Mouse (Mus musculus) lung, postnatal 14 days (tissue): ENCODE data around the gene Rgma.

Source experiments
- DNase-seq: peaks from one replicate; pipeline ENCODE4 v3.0.0; 2021

Rgma gene

DNA sequence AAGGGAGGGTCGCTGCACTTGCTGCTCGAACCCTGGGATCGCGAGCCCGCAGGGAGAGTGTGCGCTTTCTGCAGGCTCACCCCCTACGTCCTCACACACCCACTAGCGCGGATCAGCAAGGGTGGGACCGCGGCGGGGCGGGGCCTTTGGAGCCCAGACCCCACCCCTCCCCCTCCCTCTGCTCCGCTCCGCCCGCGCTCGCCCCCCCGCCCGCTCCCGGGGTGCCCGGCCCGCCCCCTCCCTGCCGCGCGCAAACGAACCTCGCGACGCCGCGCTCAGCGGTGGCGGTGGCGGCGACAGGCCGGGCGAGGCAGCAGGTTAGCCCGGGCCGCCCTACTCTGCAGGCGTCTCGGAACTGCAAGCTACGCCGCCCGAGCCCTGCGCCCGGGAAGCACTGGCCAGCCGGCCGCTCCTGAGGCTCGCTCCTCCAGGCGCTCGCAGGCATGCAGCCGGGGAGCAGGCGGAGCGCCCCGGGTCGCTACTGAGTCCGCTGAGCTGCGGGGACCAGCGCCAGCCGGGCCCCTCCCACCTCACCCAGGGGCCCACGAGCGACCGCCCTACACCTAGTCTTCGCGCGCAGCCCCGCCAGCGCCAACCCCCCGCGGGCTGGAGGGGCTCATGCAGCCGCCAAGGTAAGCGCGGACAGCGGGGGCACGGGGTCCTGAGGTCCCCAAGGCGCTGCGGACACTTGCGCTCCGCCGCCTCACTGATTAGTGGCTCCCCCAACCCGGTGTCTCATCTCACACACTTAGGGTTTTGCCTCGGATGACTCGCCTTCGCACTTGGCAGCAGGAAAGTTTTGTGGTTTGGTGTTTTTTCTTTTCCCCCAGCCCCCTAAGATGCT is at the start of gene Rgma:
Rgma (plus strand) TSS at position 253 of the 844 bp plus-strand sequence.
- peak; percentile 43 for DNase-seq

GRCm38 (mm10) chr7:73326236-73326635 is 49.1 kb upstream of the Rgma start:
- no peak for DNase-seq

DNA sequence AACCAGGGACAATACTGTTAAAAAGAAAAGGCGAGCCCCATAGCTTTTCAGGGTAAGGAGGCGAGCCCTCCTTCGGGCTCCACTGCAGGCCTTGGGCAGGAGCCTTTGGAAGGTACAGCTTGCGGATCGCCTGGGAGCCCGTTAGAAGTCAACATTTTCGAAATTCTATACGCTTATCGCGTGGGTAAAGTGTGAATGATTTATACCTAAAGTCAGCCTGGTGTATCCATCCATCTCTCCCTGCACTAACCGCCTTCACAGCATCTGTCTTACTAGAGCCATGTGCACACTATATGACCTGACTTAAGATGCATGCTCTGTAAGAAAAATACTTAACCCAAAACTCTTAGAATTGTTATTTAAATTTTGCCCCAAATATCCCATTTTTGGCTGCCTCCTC is 48.6 kb upstream of the Rgma start:
- DNase-seq, result no peak

DNA sequence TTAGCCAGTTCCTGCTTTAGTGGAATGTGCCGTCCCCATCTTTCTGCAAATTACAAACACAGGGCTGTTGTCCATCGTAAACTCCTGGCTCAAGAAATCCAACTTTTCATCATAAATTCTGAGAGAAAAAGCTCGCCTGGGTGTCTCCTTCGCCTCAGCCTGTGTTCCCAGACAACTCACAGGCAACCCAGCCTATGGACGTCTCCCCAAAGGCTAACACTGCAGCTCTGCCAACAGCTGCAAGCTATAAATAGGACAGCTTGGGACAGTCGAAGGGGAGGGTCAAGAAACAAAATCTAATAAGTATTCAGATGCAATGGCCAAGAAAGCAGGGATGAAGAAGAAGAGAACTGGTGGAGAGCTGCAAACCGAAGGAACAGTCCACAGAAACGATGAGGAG is 48.1 kb upstream of the Rgma start:
- DNase-seq, result peak; percentile 35

DNA sequence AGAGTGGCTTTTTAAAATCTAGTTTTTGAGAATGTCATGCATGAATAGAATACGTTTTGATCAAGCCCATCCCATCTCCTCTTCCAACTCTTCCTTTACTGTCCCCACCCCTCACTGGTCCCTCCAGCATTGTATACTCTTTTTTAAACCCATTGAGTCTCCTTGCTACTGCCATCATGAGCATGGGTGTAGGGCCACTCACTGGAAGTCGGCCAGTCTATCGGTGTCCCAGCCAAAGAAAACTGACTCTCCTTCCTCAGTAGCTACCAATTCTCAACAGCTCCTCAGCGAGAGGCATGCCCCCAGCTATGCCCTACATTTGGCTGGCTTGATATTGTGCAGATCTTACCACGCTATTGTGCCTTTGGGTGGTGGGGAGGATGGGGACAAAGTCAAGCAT is 47.7 kb upstream of the Rgma start:
- no peak for DNase-seq

GRCm38 (mm10) chr7:73328653-73329207 is 46.6 kb upstream of the Rgma start:
- DNase-seq, result no peak

- DNase-seq, result no peak
Measured at GRCm38 (mm10) chr7:73330754-73331153, 44.6 kb upstream of the Rgma start.

DNA sequence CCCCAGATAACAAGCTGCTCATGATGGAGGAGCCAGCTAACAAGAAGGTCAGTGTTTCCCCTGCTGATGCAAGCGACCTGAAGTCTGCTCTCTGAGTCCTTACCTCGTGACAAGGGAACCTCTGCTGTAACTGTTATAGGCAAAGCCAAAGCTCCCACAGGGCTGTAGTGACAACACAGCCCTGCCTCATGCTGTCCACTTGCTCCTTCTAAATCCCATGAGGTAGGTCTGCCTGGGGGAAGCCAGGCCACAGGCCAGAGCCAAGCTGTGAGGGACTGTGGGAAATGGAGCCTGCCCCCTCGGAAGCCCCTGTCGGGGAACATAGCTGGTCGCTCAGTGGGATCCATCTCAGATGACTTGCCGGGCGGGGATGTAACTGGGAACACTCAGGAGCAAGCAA is 43.7 kb upstream of the Rgma start:
- no peak for DNase-seq

GRCm38 (mm10) chr7:73333398-73333988 is 41.8 kb upstream of the Rgma start:
- DNase-seq, result no peak

- DNase-seq, result no peak
Measured at GRCm38 (mm10) chr7:73334883-73335282, 40.4 kb upstream of the Rgma start.

DNA sequence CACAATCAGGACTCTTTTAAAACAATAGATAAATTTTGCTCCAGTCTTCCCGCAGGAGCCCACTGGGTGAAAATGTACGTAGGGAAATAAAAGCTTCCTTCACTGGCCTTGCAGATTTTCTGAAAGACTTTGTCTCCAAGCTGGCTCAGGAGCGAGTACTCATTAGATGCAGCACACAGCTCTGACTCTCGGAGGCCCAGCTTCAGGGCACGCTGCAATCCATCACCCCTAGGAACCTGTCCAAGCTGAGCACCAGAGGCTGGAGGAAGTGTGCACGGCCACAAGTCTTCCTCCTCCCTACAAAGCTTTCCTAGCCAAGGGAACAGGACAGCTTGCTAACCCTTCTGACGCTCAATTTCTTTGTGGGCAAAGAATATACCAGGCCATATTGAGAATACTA is 38.9 kb upstream of the Rgma start:
- DNase-seq, result no peak

- DNase-seq, result no peak
Measured at GRCm38 (mm10) chr7:73338353-73338752, 37.0 kb upstream of the Rgma start.

DNA sequence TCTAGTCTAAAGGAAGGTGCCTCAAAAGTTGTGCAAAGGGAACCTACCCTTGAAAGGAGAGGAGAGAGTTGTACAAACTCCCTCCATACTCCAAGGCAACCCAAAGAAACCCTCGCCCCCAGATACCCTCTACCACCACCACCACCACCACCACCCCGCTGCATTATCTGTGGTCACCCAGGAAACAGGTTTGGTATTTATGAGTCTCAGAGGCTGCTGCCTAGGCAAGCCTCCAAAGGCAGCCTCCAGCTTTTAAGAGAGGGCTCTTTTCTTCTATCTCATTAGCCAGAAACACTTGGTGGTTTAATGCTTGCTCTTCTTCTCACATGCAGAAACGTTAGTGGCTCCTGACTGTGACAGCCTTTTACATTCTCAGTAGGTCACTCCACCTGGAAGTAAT is 31.5 kb upstream of the Rgma start:
- DNase-seq, result no peak

DNA sequence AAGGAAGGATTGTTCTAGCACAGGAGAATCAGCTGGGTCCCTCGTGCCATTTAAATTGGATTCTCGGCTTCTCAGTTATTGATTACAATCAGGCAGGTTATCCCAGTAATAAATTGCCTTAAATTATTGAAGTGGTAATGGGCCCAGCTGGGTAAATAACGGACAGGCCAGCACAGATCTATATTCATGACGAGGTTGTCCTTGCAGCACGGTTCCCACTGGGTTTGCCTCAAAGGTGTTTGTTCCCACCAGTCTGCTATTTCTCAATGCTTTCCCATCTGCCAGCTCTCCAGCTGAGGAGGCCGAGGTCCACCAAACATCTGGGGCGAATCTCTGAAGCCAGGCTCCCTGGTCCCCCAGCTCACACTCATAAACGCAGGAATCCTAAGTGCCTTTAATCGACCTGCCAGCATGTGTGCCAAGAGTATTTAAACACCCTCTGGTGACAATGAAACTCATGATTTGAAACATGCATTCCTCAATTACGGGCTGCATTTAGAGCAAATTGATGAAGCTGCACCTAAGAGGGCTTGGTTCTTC is 26.7 kb upstream of the Rgma start:
- no peak for DNase-seq

GRCm38 (mm10) chr7:73349158-73349557 is 26.2 kb upstream of the Rgma start:
- DNase-seq, result no peak

- no peak for DNase-seq
Measured at GRCm38 (mm10) chr7:73355229-73355628, 20.1 kb upstream of the Rgma start.

- DNase-seq, result no peak
Measured at GRCm38 (mm10) chr7:73356901-73357300, 18.4 kb upstream of the Rgma start.

DNA sequence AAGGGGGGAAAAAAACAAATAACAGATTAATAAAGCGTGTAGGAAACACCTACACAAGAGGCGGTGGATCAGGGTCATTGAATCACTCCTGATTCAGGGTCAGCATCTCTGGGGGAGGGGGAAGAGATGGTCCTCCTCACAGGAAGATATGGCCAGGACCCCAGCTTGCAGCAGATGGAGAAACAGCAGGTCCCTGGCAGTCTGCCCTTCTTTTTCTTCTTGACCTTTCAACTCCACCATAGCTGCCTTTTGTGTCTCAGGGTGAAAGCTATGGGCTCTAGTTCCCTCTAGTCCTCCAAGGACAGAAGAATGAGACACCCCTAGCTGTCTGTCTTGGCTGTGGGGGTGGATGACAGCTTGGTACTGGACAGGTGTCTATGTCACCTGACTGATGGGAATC is 17.7 kb upstream of the Rgma start:
- DNase-seq, result no peak

GRCm38 (mm10) chr7:73365511-73365910 is 9.8 kb upstream of the Rgma start:
- no peak for DNase-seq

GRCm38 (mm10) chr7:73365965-73366364 is 9.3 kb upstream of the Rgma start:
- no peak for DNase-seq

DNA sequence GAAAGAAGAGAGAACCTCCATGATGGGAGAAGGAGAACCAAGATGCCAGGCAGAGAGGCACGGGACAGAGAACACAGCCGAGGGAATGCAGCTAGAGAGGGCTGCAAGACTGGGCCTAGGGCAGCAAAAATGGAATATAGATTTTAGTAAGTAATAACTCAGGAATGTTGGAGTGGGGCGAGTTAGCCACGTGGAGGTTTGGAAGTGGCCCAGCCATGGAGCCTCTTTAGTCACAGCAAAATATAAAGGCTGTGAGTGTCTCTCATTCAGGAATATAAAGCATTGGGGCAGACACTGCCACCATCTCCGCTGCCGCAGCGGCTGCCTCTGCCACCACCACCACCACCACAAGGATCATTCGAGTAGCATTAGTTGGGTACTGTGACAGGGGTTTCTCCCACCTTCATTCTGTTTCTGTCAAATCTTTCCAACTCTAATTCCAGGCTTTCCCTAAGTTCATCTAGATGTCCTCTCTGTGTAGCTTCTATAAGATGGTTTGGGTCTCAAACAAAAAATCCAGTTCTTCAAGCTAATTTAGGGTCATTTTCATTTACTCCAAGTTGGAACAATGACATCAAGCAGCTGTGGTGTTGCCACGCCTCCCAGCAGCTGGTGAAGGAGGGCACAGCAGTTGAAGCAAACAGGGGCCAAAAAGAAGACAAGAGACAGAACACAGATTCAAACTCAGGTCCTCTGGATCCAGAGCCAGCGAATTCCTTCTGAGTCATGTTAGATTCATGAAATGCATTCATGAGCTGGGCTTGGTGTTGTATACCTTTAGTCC is 7.4 kb upstream of the Rgma start:
- DNase-seq, result no peak

DNA sequence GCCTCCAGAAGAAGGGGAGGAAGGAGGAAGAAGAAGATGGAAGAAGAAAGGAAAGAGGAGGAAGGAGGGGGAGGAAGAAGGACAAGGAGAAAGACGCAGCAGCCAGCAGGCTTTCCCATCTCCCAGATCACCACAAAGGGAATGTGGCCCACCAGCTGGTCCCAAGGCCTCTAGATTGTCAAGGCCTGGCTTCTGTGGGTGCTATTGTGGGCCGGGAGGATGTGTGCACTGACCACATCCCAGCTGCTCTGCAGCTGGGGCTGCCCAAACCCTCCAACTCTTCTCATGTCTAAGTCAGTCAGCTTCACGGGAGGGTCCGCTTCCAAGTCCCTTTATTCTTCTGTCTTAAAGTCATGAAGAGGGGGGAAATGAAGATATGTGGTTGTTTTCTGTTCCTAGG is 5.3 kb upstream of the Rgma start:
- no peak for DNase-seq

DNA sequence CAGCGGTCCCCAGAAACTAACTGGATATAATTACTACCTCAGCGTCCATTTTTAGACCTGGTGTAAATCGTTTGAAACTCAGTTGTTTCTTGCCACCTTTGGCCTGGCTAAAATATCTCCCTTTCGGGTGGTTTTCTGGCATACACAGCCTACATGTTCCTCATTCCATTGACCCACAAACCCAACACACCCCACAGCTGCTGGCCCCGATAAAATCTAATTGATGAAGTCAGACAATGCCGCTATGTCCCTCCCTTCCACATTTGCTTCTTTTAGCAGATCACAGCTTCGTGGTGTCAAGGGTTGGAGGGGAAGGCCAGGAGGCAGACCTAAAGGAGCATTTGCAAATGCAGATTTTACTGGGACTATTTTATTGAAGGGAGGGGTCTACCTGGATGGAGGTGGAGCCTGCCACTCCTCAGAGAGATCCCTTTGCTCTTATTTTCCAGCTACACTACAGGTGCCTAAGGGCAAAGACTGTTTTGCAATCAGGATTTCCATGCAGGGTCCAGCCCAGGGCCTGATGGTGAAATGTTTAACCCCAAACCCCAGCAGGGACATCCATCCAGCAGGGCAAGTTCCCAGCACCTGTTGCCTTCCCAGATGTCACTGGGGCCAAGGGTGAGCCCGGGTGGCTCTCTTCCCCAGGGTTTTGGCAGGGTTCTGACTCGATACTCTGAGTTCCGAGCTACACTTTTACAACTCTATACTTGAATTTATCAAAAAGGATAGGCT is 3.6 kb upstream of the Rgma start:
- DNase-seq, result no peak
